Mouse (Mus musculus) testis, adult 2 months (tissue): ENCODE results near the gene Calml4. TPM values are rescaled to one million over a fixed set of nuclear protein-coding genes. Genes with fewer than 3 reads are reported as not detected.
A peak's percentile ranks its signal among the peaks of the same experiment; 100 is the strongest.

ENCODE experiments used
- H3K27ac ChIP-seq: fragments of 200-500 bp; 2 replicates; pipeline ENCODE4 v1.5.1; 2012; ENCODE audit warnings: low read depth, low read length; ENCODE audit not compliant: control insufficient read depth, insufficient read depth
- H3K27me3 ChIP-seq: fragments of 200-500 bp; 2 replicates; pipeline ENCODE4 v1.6.1; 2012; ENCODE audit warnings: mild to moderate bottlenecking, low read length, moderate library complexity; ENCODE audit not compliant: control insufficient read depth, insufficient read depth
- H3K36me3 ChIP-seq: fragments of 200-500 bp; 2 replicates; pipeline ENCODE4 v1.6.1; 2012; ENCODE audit warnings: mild to moderate bottlenecking, low read length; ENCODE audit not compliant: control insufficient read depth, insufficient read depth
- H3K4me1 ChIP-seq: fragments of 200-500 bp; 2 replicates; pipeline ENCODE4 v1.6.1; 2012; ENCODE audit warnings: low read length; ENCODE audit not compliant: control insufficient read depth, insufficient read depth
- H3K4me3 ChIP-seq: fragments of 200-500 bp; 2 replicates; pipeline ENCODE4 v1.5.1; 2012; ENCODE audit warnings: low read depth, mild to moderate bottlenecking, low read length, moderate library complexity, mixed read lengths; ENCODE audit not compliant: control insufficient read depth
- CTCF ChIP-seq: fragments of 200-500 bp; IDR thresholded peaks from 2 replicates; pipeline ENCODE4 v1.5.1; 2012; ENCODE audit warnings: low read depth, mild to moderate bottlenecking, inconsistent platforms, low read length, moderate library complexity; ENCODE audit not compliant: control insufficient read depth, insufficient read depth, insufficient replicate concordance
- POLR2A ChIP-seq: fragments of 200-500 bp; IDR thresholded peaks from 2 replicates; pipeline ENCODE4 v1.6.1; 2012; ENCODE audit warnings: low read depth, mild to moderate bottlenecking, inconsistent platforms, low read length, moderate library complexity; ENCODE audit not compliant: control insufficient read depth
- polyA plus RNA-seq: library from polyadenylated mRNA; depleted of rRNA; stranded (reverse); fragments of >200 nt; gene quantifications from 2 replicates; pipeline ENCODE4 v1.2.3, GENCODE M21; 2012

Gene Calml4
- polyA plus RNA-seq, 1 experiment = 5.2 TPM

DNA sequence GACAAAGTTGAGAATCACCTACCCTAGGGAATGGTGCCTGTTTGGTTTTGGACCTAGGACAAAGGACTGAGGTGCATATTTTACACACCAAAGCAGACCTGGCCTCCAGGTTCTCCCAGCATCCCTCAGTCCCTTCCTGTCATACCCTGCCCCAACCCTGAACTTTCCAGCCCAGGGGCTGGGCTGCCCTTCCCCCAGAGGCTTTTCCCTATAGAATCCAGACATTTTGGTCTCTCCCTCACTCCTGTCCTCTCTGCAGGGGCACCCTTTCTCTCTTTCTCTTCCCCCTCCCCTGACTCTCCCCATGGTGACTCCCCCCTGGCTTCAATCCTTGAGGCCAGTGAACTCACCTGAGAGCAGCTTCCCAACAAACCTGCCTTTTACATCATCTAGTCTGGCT lies 12.8 kb downstream of the Calml4 start:
- no peaks in the 10 kb centered on the region for H3K36me3 ChIP-seq
- no peak overlapping the region for H3K27ac ChIP-seq
- no peak for TF ChIP-seq CTCF
- no peak for TF ChIP-seq POLR2A
- H3K4me1 ChIP-seq = no peaks in the 10 kb centered on the region; the same call in 1 of the 2 replicates
- no peak overlapping the region for H3K4me3 ChIP-seq
- H3K27me3 ChIP-seq = no peaks in the 10 kb centered on the region

DNA sequence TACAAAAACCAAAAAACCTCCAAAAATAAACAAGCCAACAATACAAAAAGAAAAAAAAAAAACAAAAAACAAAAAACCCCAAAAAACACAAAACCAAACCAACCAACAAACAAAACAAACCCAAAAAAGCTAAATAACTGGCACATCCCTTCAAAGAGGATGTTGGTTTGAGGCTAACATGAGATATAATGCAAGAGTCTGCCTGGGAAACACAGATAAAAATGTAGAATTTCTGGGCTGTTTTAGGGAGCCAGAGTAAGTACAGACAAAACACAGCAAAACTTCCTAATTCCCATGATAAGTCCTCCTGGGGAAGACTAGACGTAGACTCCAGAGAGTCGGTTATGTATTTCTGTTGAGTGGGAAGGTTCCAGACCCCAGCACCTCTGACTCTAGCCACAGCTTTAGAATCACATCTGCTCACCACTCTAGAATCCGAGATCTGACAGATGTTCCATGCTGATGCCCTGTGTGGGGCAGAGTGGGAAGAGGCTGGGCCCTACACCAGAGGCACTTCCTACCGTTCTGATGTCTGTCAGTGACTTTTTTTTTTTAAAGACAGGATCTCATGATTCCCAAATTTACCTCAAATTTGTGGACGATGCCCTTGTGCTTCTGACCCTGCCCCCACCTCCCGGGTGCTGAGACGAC lies 19.2 kb downstream of the Calml4 start:
- no peak for TF ChIP-seq CTCF
- no peak for TF ChIP-seq POLR2A
- Histone ChIP-seq H3K4me1 (no peaks in the 10 kb centered on the region; the same call in none of the 2 replicates), H3K27ac (no peak overlapping the region), H3K36me3 (no peaks in the 10 kb centered on the region), H3K4me3 (no peak overlapping the region), H3K27me3 (no peaks in the 10 kb centered on the region)

DNA sequence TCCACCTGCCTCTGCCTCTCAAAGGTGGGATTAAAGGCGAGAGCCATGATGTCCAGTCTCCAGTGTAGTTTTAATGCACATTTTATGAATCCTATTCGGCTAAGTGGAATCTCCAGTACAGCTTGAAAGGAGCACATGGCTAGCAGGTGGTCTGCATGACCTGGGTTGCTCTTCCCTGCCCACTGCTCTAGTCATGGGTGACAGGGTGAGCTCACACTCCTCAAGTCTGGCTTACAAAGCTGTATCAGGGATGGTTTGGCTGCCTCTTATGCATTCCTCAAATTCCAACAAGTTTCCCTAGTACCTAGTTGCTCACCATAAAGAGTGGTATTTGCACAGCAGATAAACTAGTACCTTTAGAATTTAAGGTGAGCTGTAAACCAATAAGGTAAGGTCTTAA lies 19.9 kb downstream of the Calml4 start:
- Histone ChIP-seq H3K27ac (no peak overlapping the region), H3K27me3 (no peaks in the 10 kb centered on the region), H3K36me3 (no peaks in the 10 kb centered on the region), H3K4me3 (no peak overlapping the region), H3K4me1 (no peaks in the 10 kb centered on the region; the same call in none of the 2 replicates)
- no peak for TF ChIP-seq CTCF
- no peak for TF ChIP-seq POLR2A

DNA sequence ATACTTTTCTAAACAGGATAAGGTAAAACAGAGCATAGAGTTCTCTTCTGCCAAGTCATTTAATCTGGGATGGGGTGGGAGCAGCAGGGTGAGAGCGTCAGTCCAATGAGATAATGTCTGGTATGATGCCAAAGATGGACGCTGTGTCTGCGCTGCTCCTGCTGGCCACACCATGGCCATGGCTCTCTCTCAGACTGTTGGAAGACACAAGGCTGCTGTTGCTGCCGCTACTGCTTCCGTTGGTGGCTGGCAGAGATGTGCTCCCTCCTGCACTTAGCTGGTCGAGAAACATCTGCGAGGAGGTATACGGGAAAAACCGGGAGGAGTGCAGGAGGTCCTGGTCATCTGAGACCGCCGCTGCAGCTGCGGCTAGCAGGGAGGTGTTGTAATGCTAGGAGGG lies 24.0 kb downstream of the Calml4 start:
- 0 out of 2 replicates have a peak, but pooled peaks have one; percentile 25 for TF ChIP-seq CTCF
- no peak for TF ChIP-seq POLR2A
- H3K27me3 ChIP-seq = no peaks in the 10 kb centered on the region
- H3K36me3 ChIP-seq = peaks cover 1% of the 10 kb centered on the region; the same call in 1 of the 2 replicates
- no peak overlapping the region for H3K27ac ChIP-seq
- H3K4me3 ChIP-seq = no peak overlapping the region
- no peaks in the 10 kb centered on the region; the same call in 1 of the 2 replicates for H3K4me1 ChIP-seq

DNA sequence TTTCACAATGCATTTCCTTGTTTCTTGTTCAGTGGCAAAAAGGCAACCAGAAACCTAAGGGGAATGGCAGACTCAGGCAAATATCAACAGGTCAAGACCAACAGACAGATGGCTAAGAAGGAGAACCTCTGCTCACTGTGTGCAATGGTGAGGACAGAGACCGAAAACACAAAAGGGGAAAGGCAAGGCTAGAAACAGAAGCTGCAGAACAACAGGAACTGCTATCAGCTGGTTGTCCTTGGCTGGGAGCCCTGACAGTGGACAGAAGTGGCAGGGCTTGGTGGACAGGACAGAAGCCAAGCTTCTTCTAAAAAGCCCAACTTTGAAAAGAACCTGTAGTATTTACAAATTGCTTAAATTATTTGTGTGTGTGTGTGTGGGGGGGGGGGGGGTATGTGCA lies 36.6 kb downstream of the Calml4 start:
- Histone ChIP-seq H3K4me1 (no peaks in the 10 kb centered on the region), H3K27me3 (no peaks in the 10 kb centered on the region), H3K36me3 (no peaks in the 10 kb centered on the region), H3K27ac (no peak overlapping the region), H3K4me3 (no peak overlapping the region)
- TF ChIP-seq POLR2A (no peak), CTCF (no peak)

DNA sequence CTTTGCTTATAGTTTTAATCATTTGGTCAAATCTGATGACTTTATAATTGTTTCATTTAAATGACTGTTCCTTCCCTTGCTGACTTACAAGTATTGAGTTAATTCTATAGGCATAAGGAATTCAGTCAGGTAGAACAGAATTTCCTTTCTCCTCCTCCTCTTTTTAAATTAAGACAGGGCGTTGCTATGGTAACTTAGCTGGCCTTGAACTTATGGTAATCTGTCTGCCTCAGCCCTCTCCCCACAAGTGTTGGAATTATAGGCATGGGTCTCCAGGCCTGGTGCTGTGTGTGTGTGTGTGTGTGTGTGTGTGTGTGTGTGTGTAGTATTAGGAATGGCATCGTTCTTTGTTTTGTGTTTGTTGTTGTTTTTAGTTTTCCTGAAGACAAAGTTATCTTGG lies 43.9 kb downstream of the Calml4 start:
- H3K27ac ChIP-seq = no peak overlapping the region
- no peaks in the 10 kb centered on the region for H3K4me1 ChIP-seq
- TF ChIP-seq CTCF (no peak), POLR2A (no peak)
- no peaks in the 10 kb centered on the region for H3K27me3 ChIP-seq
- no peak overlapping the region for H3K4me3 ChIP-seq
- no peaks in the 10 kb centered on the region; the same call in 1 of the 2 replicates for H3K36me3 ChIP-seq

DNA sequence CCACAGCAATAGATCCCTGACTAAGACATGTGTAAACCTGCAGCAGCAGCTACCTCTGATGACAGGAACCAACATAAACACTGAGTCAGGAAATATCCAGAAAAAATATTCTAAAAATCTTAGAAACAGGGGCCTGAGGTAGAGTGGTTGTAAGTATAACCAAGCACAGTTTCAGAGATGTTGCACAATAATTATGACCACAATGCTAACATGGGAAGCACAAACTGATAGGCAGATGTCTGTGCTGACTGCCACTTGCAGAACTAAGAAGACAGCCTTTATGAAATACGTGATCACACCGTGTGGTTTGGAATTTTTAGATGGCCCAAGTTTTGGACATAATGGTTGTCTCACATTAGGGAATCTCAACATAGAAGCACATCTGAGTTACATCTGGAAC lies 46.0 kb downstream of the Calml4 start:
- Histone ChIP-seq H3K27me3 (no peaks in the 10 kb centered on the region), H3K4me1 (no peaks in the 10 kb centered on the region), H3K27ac (no peak overlapping the region), H3K36me3 (no peaks in the 10 kb centered on the region; the same call in 1 of the 2 replicates), H3K4me3 (no peak overlapping the region)
- TF ChIP-seq POLR2A (no peak), CTCF (no peak)
